Mouse (Mus musculus) layer of hippocampus, adult 8-10 months (tissue): ENCODE measurements around the gene Mycl. TPM values are rescaled to one million over a fixed set of nuclear protein-coding genes. Genes with fewer than 3 reads are reported as not detected.
"Not testable (repeated sequence)": the region's sequence is repeated elsewhere in the genome, so short reads cannot be mapped to it uniquely, and the experiment has no call there.

ENCODE experiments used
- DNase-seq, 2 experiments: peaks; one replicate each; pipeline ENCODE4 v3.0.0; 2022; ENCODE audit warnings: low spot score in 2 of 2
- total RNA-seq, 4 experiments: library from RNA; stranded (reverse); gene quantifications; 2 replicates each; pipeline ENCODE4 v1.2.4; 2022

The Mycl gene
- total RNA-seq, 4 experiments from 2014 or later: 25.0 to 29.0 (median 27.5) TPM

DNA sequence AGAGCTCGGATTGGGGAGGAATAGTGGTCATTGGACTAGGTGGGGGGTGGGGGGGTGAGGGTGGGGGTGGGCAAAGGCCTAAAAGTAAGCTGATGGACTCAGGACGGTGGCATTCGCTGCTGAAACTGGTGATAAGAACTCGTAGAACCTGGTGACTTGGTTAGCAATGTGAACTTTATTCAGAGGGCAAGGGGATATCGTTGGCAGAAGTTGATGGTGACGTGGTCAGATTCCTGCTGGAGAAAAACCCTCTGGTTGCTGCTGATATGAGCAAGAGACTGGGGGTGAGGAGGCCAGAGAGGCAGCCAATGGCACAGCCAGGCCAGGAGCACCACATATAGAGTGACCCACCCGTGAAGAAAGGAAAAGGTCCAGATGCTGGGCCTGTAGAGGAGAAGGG is 14.2 kb upstream of the Mycl start:
- DNase-seq: no peak

DNA sequence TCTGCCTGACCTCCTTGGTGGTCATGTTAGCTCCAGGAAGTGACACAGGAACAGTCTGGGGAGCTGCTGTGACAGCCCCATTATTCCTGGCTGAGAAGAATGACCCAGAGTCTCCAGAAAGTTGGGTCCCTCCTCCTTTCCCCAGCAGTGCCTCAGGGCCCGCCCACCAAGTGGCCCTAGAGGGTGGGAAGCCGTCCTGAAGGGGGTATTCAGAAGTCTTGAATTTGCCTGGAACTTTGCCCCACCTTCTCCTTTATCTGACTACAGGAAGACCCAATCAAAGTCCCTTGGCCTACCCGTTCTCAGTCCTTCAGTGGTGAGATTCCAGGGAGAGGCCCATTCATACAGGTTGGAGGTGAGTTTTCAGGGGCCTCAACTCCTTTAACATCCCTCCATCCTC is 13.5 kb upstream of the Mycl start:
- DNase-seq: no peak

DNA sequence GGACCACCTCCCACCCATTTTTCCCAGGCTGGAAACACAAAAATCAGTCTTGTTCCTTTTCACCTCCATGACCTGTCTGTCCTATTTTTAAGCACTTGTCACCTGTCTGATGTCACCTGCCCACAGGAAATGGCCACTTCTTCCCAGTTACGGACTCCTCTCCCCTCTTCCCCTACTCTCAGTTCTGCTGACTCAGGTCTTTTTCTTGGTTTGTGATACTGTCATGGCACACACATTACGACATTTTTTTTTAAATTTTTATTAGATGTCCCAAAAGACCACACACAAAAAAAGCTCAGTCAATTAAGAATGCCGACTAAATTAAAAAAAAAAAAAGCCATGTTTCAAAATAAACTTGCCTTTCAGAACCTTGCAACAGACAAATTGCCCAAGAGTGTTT is 12.9 kb upstream of the Mycl start:
- DNase-seq: no peak

DNA sequence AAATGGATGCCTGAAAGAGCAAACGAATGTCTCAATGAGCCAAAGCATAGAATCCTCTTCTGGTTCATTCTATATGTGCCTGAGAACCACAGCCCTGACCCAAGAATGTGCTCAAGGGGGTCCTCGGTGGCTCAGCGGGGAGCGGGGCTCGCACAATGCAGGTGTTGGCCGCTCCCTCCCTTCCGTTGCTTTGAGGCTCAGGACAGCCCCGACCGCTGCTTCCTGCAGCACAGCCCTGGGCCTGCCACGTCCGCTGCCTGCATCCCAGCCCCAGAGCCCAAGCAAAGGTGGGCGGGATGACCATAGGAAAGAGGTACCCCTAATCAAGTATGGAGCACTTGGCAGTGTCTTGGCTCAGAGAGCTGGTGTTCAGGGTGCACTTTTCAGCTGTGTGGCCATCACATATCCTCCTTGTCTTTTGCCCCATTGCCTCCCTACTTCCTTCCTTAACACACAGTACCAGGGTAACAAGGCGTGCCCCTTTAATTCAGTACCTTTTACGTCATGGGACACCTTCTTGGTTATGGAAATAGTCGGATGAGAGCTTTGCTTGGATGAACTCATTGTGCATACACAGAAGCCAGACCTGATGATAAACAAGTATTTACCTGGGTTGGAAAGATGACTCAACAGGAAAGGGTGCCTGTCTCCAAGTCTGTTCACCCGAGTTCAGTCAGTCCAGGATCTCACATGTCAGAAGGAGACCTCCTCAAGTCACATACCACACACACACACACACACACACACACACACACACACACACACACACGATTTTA is 11.8 kb upstream of the Mycl start:
- no peak for DNase-seq

DNA sequence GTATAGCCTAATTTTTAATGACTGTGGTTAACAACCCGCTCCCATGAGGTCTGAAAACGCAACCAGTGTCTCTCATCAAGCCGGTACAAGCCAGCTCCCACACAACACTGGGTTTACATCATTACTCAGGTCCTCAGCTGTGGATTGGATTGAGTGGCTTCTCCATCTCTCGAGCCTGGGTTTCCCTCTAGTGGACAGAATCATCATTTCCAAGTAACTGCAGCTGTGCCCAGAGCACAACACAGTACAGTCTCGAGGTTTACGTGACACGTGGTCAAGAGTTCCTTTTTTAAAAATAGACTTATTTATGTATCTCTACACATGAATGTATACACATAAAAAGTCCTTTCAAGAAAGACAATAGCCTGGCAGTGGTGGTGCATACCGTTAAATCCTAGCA is 10.3 kb upstream of the Mycl start:
- DNase-seq: peak; percentile 68 to 70

DNA sequence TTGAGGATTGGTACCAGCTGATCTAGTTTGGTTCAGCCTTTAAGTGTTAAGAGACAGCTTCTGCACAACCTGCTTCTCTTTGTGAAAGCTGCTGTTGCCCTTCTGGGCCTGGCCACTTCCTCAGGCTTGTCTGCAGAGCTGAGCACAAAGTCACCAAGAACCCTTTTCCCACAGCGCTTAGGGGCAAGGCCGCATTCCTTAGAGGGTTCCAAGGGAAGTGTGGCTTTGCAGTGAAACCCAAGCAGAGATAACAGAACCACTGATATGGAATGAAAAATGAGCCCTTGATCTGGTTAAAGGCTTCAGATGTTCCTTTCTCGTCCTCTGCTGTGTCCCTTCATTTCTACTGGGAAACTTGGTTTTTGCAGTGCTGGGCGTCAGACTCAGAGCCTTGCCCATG is 8.0 kb upstream of the Mycl start:
- DNase-seq: no peak

DNA sequence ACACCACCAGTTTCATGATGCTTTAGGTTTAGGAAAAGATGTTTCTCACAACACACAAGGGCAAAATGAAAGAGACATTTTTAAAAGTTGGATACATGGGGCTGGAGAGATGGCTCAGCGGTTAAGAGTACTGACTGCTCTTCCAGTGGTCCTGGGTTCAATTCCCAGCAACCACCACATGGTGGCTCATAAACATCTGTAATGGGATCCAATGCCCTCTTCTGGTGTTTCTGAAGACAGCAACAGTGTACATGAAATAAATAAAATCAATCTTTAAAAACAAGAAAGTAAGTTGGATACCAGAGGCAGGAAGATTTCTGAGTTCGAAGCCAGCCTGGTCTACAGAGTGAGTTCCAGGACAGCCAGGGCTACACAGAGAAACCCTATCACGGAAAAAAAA is 7.4 kb upstream of the Mycl start:
- not testable (repeated sequence) for DNase-seq

DNA sequence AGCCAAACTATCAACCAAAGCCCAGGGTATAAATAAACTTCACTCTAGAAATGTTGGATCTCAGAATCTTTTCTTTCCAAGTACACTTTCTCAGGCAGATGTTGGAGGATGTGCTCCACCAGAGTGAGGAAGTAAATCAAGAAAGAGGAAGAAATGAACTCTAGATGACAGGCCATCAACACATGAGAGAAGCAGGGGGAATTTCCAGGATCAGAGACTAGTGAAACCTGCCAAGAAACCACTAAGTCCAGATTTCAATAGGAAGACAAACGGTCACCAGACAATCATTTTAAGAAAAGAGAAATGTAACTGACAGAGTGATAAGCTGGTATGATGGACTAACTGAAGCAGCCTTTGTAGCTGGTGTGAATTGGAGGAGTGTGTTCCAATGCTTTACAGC is 4.3 kb upstream of the Mycl start:
- no peak for DNase-seq

DNA sequence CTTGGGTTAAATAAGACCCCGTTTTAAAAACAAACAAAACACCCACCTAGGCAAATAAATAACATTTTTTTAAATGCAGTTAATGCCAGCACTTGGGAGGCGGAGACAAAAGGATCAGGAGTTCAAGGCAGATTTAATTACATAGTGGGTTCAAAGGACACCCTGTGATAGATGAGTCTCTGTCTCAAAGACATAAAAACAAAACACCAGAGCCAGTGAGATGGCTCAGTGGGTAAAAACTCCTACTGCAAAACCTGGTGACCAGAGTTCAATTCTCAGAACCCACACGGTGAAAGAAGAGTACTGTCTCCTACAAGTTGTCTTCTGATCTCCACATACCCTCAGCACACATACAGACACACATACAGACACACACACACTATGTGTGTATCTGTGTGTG is 3.2 kb upstream of the Mycl start:
- DNase-seq: no peak

DNA sequence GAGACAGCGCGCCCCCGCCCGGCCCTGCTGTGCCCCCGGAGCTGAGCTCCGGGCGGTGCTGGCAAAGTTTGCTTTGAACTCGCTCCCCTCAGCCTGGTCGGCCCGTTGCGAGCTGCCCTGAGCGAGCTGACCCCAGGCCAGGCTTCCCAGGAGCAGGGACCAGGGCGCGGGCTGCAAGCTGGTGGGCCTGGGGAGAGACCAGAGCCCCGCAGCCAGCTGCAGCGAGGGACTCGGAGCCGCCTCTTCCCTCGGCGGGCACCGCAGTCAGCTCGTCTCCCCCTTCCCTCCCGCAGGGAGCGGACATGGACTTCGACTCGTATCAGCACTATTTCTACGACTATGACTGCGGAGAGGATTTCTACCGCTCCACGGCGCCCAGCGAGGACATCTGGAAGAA is 767 bp downstream of the Mycl start:
- DNase-seq: no peak

DNA sequence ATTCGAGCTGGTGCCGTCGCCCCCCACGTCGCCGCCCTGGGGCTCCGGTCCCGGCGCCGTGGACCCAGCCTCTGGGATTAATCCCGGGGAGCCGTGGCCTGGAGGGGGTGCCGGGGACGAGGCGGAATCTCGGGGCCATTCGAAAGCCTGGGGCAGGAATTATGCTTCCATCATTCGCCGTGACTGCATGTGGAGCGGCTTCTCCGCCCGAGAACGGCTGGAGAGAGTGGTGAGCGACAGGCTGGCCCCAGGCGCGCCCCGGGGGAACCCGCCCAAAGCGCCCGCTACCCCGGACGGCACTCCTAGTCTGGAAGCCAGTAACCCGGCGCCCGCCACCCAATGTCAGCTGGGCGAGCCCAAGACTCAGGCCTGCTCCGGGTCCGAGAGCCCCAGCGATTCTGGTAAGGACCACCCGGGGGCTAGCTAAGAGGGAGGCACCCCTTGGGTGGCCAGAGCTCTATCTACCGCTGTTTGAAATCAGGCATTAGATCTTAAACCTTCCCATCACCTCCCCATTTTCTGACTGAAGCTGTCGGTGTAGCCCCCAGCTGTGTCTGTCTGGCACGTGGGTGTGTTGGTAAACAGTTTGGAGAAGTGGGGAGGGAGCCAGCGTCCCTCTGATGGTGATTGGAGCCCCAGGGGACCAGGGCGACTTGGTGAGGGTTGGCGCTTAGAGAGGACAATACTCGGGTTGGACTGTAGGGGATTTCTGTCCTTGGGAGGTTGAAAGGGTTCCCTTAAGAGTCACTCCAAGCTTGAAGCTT is 1.3 kb downstream of the Mycl start:
- DNase-seq: no peak

DNA sequence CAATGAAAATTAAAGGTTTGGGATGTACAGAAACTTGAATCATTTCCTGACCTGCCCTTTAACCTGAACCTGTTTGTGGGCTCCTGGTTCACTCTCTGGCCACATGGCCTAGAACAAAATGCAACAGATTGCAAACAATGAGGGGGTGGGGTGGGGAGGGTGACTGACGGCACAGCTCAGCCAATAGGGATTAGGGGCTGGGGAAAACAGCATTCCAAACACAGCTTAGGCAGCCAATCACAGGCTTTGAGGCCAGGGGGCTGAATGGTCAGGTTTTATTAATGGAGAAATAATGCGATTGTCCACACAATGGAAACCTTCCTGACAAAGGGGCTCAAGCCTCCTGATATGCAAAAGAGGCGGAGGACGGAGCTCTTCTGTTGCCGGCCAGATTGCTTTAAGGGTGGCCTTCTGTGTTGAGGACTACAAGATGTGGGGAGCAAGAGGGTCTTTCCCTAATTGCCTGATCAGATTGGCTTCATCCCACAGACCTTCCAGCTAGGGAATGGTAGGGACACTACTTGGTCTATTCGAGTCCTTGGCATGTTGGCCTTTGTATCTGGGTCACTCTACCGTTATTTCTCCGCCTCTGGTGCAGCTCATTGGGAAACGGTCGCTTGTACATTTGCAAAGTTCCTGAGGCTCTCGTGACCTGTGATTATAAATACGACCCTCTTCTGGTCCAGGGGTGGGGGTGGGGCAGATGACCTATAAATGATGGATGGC is 3.2 kb downstream of the Mycl start:
- no peak for DNase-seq

DNA sequence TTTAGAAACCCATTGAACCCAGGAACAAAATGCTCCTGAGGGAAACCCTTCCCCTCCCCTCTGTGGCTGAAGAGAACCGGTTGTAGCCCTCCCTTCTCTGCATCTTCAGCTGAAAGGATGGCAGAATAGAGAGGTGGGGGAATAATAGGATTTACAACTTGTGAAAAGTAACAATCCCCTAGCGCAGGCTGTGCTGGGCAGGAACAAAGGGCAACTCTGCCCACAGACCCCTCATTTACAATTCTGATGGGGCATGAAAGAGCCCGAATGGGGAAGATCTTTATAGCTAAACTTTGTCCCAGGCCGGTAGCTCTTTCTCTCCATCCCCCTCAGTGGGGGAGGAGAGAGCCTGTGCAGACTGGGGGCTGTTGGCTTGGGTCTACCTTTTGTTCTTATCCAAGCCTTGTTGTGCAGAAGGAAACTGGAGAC is 3.8 kb downstream of the Mycl start:
- DNase-seq: no peak

DNA sequence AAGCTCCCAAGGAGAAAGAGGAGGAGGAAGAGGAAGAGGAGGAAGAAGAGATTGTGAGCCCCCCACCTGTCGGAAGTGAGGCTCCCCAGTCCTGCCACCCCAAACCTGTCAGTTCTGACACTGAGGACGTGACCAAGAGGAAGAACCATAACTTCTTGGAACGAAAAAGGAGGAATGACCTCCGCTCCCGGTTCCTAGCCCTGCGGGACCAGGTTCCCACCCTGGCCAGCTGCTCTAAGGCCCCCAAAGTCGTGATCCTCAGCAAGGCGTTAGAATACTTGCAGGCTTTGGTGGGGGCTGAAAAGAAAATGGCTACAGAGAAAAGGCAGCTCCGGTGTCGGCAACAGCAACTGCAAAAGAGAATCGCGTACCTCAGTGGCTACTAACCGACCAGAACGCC is 4.7 kb downstream of the Mycl start:
- DNase-seq: no peak

DNA sequence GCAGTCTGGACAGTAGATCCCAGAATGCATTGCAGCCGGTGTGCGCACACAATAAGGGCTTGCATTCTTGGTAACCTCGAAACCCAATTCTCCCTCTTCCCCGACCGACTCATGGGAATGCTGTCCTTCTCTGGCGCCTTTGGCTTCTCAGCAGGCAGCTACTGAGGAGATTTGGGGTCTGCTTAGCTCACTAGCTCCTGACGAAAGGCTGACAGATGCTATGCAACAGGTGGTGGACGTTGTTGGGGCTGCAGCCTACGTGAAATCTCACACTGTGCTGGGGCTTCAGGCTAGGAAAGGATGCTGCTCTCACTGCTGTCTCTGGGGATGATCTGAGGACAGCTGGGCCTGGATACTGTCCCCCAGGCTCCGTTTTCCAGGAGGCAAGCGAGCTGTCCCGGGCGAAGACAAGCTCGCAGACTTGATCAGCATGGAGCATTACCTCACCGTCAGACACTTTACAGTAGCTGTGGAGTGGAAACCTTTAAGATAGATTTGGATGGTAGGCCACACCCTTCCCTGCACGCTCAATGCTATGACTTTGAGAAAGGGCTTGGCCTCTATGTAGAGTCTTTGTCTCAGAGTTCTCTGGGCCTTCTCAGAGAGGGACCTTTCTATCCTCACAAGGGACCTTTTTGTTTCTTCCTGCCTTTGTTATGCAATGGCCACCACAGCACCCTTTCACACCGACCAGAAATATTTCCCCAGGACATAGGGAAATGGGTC is 5.3 kb downstream of the Mycl start:
- DNase-seq: no peak

DNA sequence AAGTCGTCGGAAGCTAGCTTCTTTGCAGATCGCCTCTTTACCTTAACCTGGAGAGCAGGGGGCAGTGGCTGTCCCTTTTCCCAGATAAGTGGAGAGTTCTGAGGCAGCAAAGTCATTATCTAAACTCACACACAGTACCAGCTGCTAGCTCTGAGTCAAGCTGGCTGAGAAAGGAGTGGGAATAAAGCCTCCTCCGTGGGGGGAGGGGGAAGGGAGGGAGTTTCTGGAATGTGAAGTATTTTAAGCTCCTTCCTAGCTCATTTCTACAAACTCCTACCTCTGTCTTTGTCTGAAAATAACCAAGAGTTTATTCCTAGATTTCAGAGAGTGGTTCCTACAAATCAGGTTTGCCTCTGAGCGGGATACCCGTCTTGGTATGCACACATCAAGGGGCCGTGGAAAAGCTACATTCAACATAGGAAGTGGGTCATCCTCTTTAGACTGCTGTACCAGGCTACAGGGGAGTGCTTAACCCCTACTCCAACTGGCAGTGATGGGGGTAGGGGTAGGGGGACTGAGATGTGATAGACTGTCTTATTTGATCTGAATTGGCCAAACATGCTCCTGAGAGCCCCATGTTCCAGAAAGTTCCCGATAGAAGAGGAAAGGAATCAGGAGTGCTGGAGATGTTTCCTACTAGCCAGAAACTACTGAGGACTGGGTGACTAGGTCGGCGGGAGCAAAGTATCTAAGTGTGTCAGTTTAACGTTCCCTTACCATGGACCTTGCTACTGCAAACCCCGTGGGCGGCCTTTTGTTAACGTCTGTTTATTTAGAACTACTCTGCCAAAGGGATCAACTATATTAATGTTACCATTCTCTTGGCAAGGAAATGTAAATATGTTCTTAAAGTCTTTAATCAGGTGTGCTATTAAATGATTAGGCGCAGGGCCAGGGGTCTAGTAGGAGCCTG is 9.9 kb downstream of the Mycl start:
- DNase-seq: peak in 1 of 2 experiments; percentile 54

DNA sequence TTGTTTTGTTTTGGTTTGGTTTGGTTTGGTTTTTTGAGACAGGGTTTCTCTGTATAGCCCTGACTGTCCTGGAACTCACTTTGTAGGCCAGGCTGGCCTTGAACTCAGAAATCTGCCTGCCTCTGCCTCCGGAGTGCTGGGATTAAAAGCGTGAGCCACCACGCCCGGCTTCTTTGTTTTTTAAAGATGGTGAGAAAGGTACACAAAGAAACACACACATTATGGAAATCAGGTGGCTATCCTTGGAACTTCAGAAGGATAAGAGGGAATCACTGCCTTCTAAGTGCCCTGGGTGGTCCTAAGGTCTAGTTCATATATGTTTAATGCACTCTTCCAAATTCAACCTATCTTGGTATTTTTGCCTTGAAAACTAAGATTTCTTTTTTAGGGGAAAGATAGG is 17.0 kb downstream of the Mycl start:
- DNase-seq: not testable (repeated sequence)

DNA sequence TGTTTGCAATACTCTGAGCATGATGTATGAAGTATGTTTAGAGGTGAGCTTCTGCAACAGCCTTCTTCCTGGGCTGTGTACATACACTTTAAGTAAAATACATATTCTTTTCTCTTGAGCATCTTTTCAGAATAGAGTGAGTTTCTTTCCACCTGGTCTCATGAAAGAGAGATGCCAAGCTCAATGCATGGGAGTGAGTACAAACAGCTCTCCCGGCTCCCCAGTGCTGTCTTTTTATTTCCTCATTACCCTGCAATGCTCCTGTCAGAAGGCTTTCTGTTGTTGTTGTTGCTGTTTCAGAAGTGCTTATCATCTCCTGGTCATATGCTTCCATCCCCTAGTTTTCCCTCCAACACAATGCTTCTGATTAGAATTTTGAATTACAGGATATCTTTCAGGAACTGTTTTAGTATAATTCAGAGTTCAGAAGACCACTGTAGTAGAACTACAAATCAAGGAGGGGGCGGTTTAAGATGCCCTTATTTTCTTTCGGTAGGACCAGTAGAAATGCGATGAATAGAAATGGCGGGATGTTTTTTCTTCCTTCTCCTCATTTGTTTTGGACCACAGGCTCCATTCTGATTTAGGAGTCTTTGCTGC is 18.0 kb downstream of the Mycl start:
- DNase-seq: no peak

DNA sequence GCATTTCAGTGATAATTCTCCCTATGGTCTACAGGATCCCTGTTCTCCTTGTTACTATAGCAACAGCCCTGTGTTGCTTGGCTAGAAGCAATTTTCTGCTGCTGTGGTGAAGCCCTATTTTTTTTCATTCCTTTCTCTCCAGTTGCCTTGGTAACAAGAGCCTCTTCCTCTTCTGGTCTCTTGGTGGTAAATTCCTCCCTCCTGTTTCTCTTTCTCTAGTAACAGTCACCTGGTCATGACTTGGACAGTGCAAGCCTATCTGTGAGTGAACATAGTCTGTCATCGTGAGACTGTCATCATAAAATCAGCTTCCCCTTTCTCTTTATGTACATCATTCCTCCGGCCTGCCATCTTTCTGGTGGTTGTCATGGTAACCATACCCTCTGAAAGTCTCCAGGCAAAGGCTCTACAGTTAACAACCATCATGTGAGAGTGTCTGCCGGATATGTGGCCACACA is 18.5 kb downstream of the Mycl start:
- peak in 1 of 2 experiments; percentile 76 for DNase-seq
